ENCODE assay signal across 10 mouse cellular contexts in genomic region chr13:51737033-51737948, GRCm38 (mm10). TPM values are rescaled to one million over a fixed set of nuclear protein-coding genes. Genes with fewer than 3 reads are reported as not detected.
DNase-seq lines count a peak whose midpoint lies in the region; ATAC-seq and TF ChIP-seq lines count a peak whose summit lies in the region.
"Had no signal": no experiment of that assay in that cellular context is flagged by ENCODE, and none has a peak within 500 bp of the region (broad histone marks: within the 10 kb centered on the region; RNA-seq: fewer than 3 reads in every experiment).

No protein-coding gene starts in this region.

- intact Hi-C loops in heart, postnatal 14 days (cut with DNase I), result no loop called here

- no peak for TF ChIP-seq EP300 in stomach, postnatal 0 days (optimal IDR thresholded peaks at IDR 0.05)

- no peaks in the 10 kb centered on the region for H3K27me3 ChIP-seq in heart, embryonic 15.5 days
- no peaks in the 10 kb centered on the region for H3K27me3 ChIP-seq in stomach, embryonic 15.5 days (replicated peaks)
- no peaks in the 10 kb centered on the region for H3K27me3 ChIP-seq in stomach, postnatal 0 days (ENCODE audit: control insufficient read depth, insufficient read depth, low read length)
- no peaks in the 10 kb centered on the region for H3K27me3 ChIP-seq in embryonic facial prominence, embryonic 13.5 days
- H3K27me3 ChIP-seq in small intestine, adult 2 months (ENCODE audit: control insufficient read depth, insufficient read depth, low read length), result no peaks in the 10 kb centered on the region

- peaks cover 24% of the 10 kb centered on the region for H3K4me1 ChIP-seq in heart, embryonic 15.5 days (replicated peaks)
- H3K4me1 ChIP-seq in stomach, embryonic 15.5 days, result no peaks in the 10 kb centered on the region
- H3K4me1 ChIP-seq in stomach, postnatal 0 days (replicated peaks; ENCODE audit: control insufficient read depth, insufficient read depth), result no peaks in the 10 kb centered on the region
- peaks cover 33% of the 10 kb centered on the region for H3K4me1 ChIP-seq in embryonic facial prominence, embryonic 13.5 days
- H3K4me1 ChIP-seq in small intestine, adult 2 months (ENCODE audit: control insufficient read depth, insufficient read depth, insufficient read length, low read length), result peaks cover 13% of the 10 kb centered on the region

- no peaks in the 10 kb centered on the region for H3K9me3 ChIP-seq in heart, embryonic 15.5 days (replicated peaks)
- H3K9me3 ChIP-seq in stomach, embryonic 15.5 days, result no peaks in the 10 kb centered on the region
- no peaks in the 10 kb centered on the region for H3K9me3 ChIP-seq in stomach, postnatal 0 days (ENCODE audit: control insufficient read depth, low read length)
- no peaks in the 10 kb centered on the region for H3K9me3 ChIP-seq in embryonic facial prominence, embryonic 13.5 days

- TF ChIP-seq CTCF in stomach, postnatal 0 days (IDR thresholded peaks at IDR 0.05; ENCODE audit: low read depth), result no peak
- TF ChIP-seq CTCF in small intestine, adult 2 months (IDR thresholded peaks at IDR 0.05; ENCODE audit: extremely low read depth, insufficient read length, insufficient replicate concordance, low read depth, low read length), result no peak

- no peak overlapping the region for H3K4me3 ChIP-seq in heart, embryonic 15.5 days
- H3K4me3 ChIP-seq in stomach, embryonic 15.5 days (replicated peaks), result no peak overlapping the region
- no peak overlapping the region for H3K4me3 ChIP-seq in stomach, postnatal 0 days (ENCODE audit: low read depth, low read length)
- no peak overlapping the region for H3K4me3 ChIP-seq in embryonic facial prominence, embryonic 13.5 days
- no peak overlapping the region; the same call in 1 of the 2 replicates for H3K4me3 ChIP-seq in small intestine, adult 2 months (ENCODE audit: low read depth, low read length)
- H3K4me3 ChIP-seq: heart, adult 2 months had no signal

- DNase-seq in heart, postnatal 14 days, result no peak
- no peak for DNase-seq in stomach, postnatal 0 days (ENCODE audit: low spot score)
- no peak for DNase-seq in cerebellum, postnatal 4 days (ENCODE audit: low spot score in 2 of 2)
- DNase-seq in adrenal gland, postnatal 25 days, result no peak
- DNase-seq: heart, adult 2 months; lung, postnatal 10 days had no signal

- no peak overlapping the region for H3K4me2 ChIP-seq in heart, embryonic 15.5 days
- H3K4me2 ChIP-seq in stomach, embryonic 15.5 days, result no peak overlapping the region
- H3K4me2 ChIP-seq in stomach, postnatal 0 days (replicated peaks; ENCODE audit: low read depth), result no peak overlapping the region
- no peak overlapping the region for H3K4me2 ChIP-seq in embryonic facial prominence, embryonic 13.5 days

- WGBS in heart, embryonic 15.5 days, result 47% methylated on average over 20 of the region's 20 CpGs
- 63% methylated on average over 20 of the region's 20 CpGs for WGBS in stomach, embryonic 15.5 days
- WGBS in stomach, postnatal 0 days, result 68% methylated on average over 20 of the region's 20 CpGs
- WGBS in embryonic facial prominence, embryonic 13.5 days, result 69% methylated on average over 20 of the region's 20 CpGs
- 71% methylated on average over 20 of the region's 20 CpGs for WGBS in small intestine, adult 2 months

- ATAC-seq in heart, embryonic 15.5 days (replicated peaks; ENCODE audit: insufficient number of reproducible peaks, insufficient read depth, low FRiP score, low read depth), result no peak
- ATAC-seq in stomach, embryonic 15.5 days (ENCODE audit: insufficient read depth, low FRiP score, low read depth), result no peak
- no peak for ATAC-seq in stomach, postnatal 0 days (ENCODE audit: low FRiP score, low TSS enrichment)
- ATAC-seq in embryonic facial prominence, embryonic 13.5 days (ENCODE audit: insufficient number of reproducible peaks, insufficient read depth, low FRiP score, low TSS enrichment, low read depth), result no peak

- H3K27ac ChIP-seq in heart, embryonic 15.5 days, result peak overlapping the region; percentile 25; the same call in 1 of the 2 replicates
- H3K27ac ChIP-seq in stomach, embryonic 15.5 days, result peak overlapping the region; percentile 6; the same call in 1 of the 2 replicates
- no peak overlapping the region for H3K27ac ChIP-seq in stomach, postnatal 0 days (replicated peaks)
- H3K27ac ChIP-seq in embryonic facial prominence, embryonic 13.5 days, result peak overlapping the region; percentile 73
- peak overlapping the region; percentile 44 for H3K27ac ChIP-seq in small intestine, adult 2 months (ENCODE audit: insufficient read depth, low read depth, low read length)
- H3K27ac ChIP-seq: heart, adult 2 months had no signal

- TF ChIP-seq POLR2A in small intestine, adult 2 months (IDR thresholded peaks at IDR 0.05; ENCODE audit: low read depth, low read length), result no peak

- no peak overlapping the region for H3K9ac ChIP-seq in heart, embryonic 15.5 days
- no peak overlapping the region for H3K9ac ChIP-seq in stomach, embryonic 15.5 days
- no peak overlapping the region for H3K9ac ChIP-seq in stomach, postnatal 0 days (ENCODE audit: low read length)
- H3K9ac ChIP-seq in embryonic facial prominence, embryonic 13.5 days, result no peak overlapping the region

- no peaks in the 10 kb centered on the region for H3K36me3 ChIP-seq in heart, embryonic 15.5 days
- no peaks in the 10 kb centered on the region for H3K36me3 ChIP-seq in stomach, embryonic 15.5 days
- H3K36me3 ChIP-seq in stomach, postnatal 0 days (ENCODE audit: control insufficient read depth, insufficient read depth, low read length), result no peaks in the 10 kb centered on the region
- no peaks in the 10 kb centered on the region for H3K36me3 ChIP-seq in embryonic facial prominence, embryonic 13.5 days
- no peaks in the 10 kb centered on the region for H3K36me3 ChIP-seq in small intestine, adult 2 months (ENCODE audit: control insufficient read depth, insufficient read depth, low read length)

RNA-seq across cellular contexts. Expression of gene Sema4d, which starts 56.3 kb away (rescaled TPM):
- polyA plus RNA-seq in heart, embryonic 15.5 days (2015; fragmentation: Nextera tagmentation; extraction: Ambion mirVana), result 14.7 and 19.8 TPM in 2 replicates
- total RNA-seq in heart, postnatal 14 days (2021), result 10 to 100 TPM; 78.3 to 78.4 TPM
- polyA plus RNA-seq in stomach, embryonic 15.5 days (2015; fragmentation: Nextera tagmentation; extraction: Ambion mirVana), result 8.4 and 10.2 TPM in 2 replicates
- 6.7 and 8.0 TPM in 2 replicates for polyA plus RNA-seq in stomach, postnatal 0 days (2015; fragmentation: Nextera tagmentation; extraction: Ambion mirVana)
- 7.3 and 9.3 TPM in 2 replicates for polyA plus RNA-seq in embryonic facial prominence, embryonic 13.5 days (2015; fragmentation: Nextera tagmentation; extraction: Ambion mirVana)
- polyA plus RNA-seq in small intestine, adult 2 months (2012; rRNA removed), result 10.8 and 15.1 TPM in 2 replicates
- 15.4 and 22.0 TPM in 2 replicates for total RNA-seq in adrenal gland, postnatal 25 days (2021)
